Mouse (Mus musculus) kidney, embryonic 14.5 days (tissue): ENCODE data around the gene Xrra1. TPM values are rescaled to one million over a fixed set of nuclear protein-coding genes. Genes with fewer than 3 reads are reported as not detected.
"Not testable (repeated sequence)": the region's sequence is repeated elsewhere in the genome, so short reads cannot be mapped to it uniquely, and the experiment has no call there.

Experiments used
- ATAC-seq: fragments of 200-750 bp; cut with Nextera tagmentation; 2 replicates; pipeline ENCODE4 v1.8.0; 2017; ENCODE audit warnings: moderate number of reproducible peaks, mild to moderate bottlenecking, moderate TSS enrichment, moderate library complexity; ENCODE audit not compliant: low FRiP score, low TSS enrichment
- H3K27ac ChIP-seq: fragments of 300-500 bp; sonication (generic); 2 replicates; pipeline ENCODE4 v1.5.1; 2014; ENCODE audit warnings: low read depth, mild to moderate bottlenecking, low read length, moderate library complexity, mixed read lengths
- H3K27me3 ChIP-seq: fragments of 300-500 bp; sonication (generic); 2 replicates; pipeline ENCODE4 v1.6.1; 2014; ENCODE audit warnings: mild to moderate bottlenecking, low read length; ENCODE audit not compliant: control insufficient read depth, insufficient read depth
- H3K36me3 ChIP-seq: fragments of 300-500 bp; sonication (generic); 2 replicates; pipeline ENCODE4 v1.6.1; 2014; ENCODE audit warnings: low read length, mixed read lengths; ENCODE audit not compliant: control insufficient read depth, insufficient read depth
- H3K4me1 ChIP-seq: fragments of 300-500 bp; sonication (generic); 2 replicates; pipeline ENCODE4 v1.6.1; 2014; ENCODE audit warnings: low read length, mixed read lengths; ENCODE audit not compliant: control insufficient read depth, insufficient read depth
- H3K4me2 ChIP-seq: fragments of 300-500 bp; sonication (generic); replicated peaks from 2 replicates; pipeline ENCODE4 v1.6.1; 2014; ENCODE audit warnings: low read depth, mild to moderate bottlenecking, low read length
- H3K4me3 ChIP-seq: fragments of 300-500 bp; sonication (generic); 2 replicates; pipeline ENCODE4 v1.5.1; 2014; ENCODE audit warnings: mild to moderate bottlenecking, low read length
- H3K9ac ChIP-seq: fragments of 300-500 bp; sonication (generic); 2 replicates; pipeline ENCODE4 v1.6.1; 2014; ENCODE audit warnings: low read depth, mild to moderate bottlenecking, low read length, moderate library complexity
- H3K9me3 ChIP-seq: fragments of 300-500 bp; sonication (generic); 2 replicates; pipeline ENCODE4 v1.6.1; 2016; ENCODE audit warnings: low read length; ENCODE audit not compliant: control insufficient read depth
- WGBS: fragments of 180-500 bp; shearing (Covaris S2); extraction: QIAGEN DNeasy Blood & Tissue Kit; methylation state at CpG from one replicate; pipeline ENCODE4 v1.1.7; 2014; 5-methylcytosine and 5-hydroxymethylcytosine counted together
- polyA plus RNA-seq: library from polyadenylated mRNA; unstranded; fragments of >200 nt; fragmentation: Nextera tagmentation; extraction: Ambion mirVana; gene quantifications from 2 replicates; pipeline ENCODE4 v1.2.1, GENCODE M21; 2014

Xrra1 gene
- polyA plus RNA-seq = 0.43 and 0.47 TPM in 2 replicates

- Histone ChIP-seq H3K36me3 (peaks cover 11% of the 10 kb centered on the region; the same call in 1 of the 2 replicates), H3K27me3 (no peaks in the 10 kb centered on the region), H3K9ac (peak within 1 kb of the TSS; percentile 90), H3K4me3 (peak within 1 kb of the TSS; percentile 90), H3K4me1 (peaks cover 14% of the 10 kb centered on the region), H3K27ac (peak within 1 kb of the TSS; percentile 44; the same call in 1 of the 2 replicates), H3K4me2 (peak within 1 kb of the TSS; percentile 93), H3K9me3 (no peaks in the 10 kb centered on the region)
- peak; percentile 99 for ATAC-seq
- under 1% methylated on average over 42 of the region's 42 CpGs for WGBS
These were observed at the start of gene Xrra1 for GRCm38 (mm10) chr7:99858813-99859585. Gene Xrra1, plus strand, starts transcription at chr7:99859116.

- H3K27me3 ChIP-seq = no peaks in the 10 kb centered on the region
- H3K27ac ChIP-seq = no peak overlapping the region
- no peak overlapping the region for H3K4me3 ChIP-seq
- H3K4me1 ChIP-seq = no peaks in the 10 kb centered on the region
- ATAC-seq = no peak
- 83% methylated on average over 2 of the region's 2 CpGs for WGBS
- peaks cover 5% of the 10 kb centered on the region; the same call in 1 of the 2 replicates for H3K36me3 ChIP-seq
- H3K9ac ChIP-seq = no peak overlapping the region
- H3K9me3 ChIP-seq = no peaks in the 10 kb centered on the region
- no peak overlapping the region for H3K4me2 ChIP-seq
These were observed 48.1 kb upstream of the Xrra1 start for GRCm38 (mm10) chr7:99810814-99811213.

- Histone ChIP-seq H3K4me3 (no peak overlapping the region), H3K4me2 (no peak overlapping the region), H3K9ac (no peak overlapping the region), H3K36me3 (peaks cover 5% of the 10 kb centered on the region; the same call in 1 of the 2 replicates), H3K4me1 (no peaks in the 10 kb centered on the region), H3K27me3 (no peaks in the 10 kb centered on the region), H3K9me3 (no peaks in the 10 kb centered on the region), H3K27ac (no peak overlapping the region)
- WGBS = 81% methylated on average over 4 of the region's 4 CpGs
- no peak for ATAC-seq
These were observed 47.3 kb upstream of the Xrra1 start for GRCm38 (mm10) chr7:99811661-99812060.

GRCm38 (mm10) chr7:99813394-99813793 is 45.5 kb upstream of the Xrra1 start:
- no peaks in the 10 kb centered on the region for H3K27me3 ChIP-seq
- no peak overlapping the region for H3K4me2 ChIP-seq
- H3K9me3 ChIP-seq = no peaks in the 10 kb centered on the region
- H3K4me1 ChIP-seq = no peaks in the 10 kb centered on the region
- 92% methylated on average over 11 of the region's 11 CpGs for WGBS
- no peak overlapping the region for H3K9ac ChIP-seq
- no peak overlapping the region for H3K4me3 ChIP-seq
- ATAC-seq = no peak
- H3K36me3 ChIP-seq = peaks cover 5% of the 10 kb centered on the region; the same call in 1 of the 2 replicates
- H3K27ac ChIP-seq = no peak overlapping the region

- H3K36me3 ChIP-seq, H3K27ac ChIP-seq, ATAC-seq, H3K4me1 ChIP-seq, H3K4me3 ChIP-seq, H3K27me3 ChIP-seq, H3K9me3 ChIP-seq, H3K9ac ChIP-seq: not testable (repeated sequence)
- peak overlapping the region; percentile 19; the same call in 1 of the 2 replicates for H3K4me2 ChIP-seq
- WGBS = 6% methylated on average over 9 of the region's 9 CpGs
These were observed 40.7 kb upstream of the Xrra1 start for GRCm38 (mm10) chr7:99818181-99818725.

- Histone ChIP-seq H3K9ac (no peak overlapping the region), H3K27me3 (no peaks in the 10 kb centered on the region), H3K36me3 (no peaks in the 10 kb centered on the region), H3K4me2 (no peak overlapping the region), H3K4me3 (no peak overlapping the region), H3K27ac (no peak overlapping the region), H3K4me1 (no peaks in the 10 kb centered on the region), H3K9me3 (no peaks in the 10 kb centered on the region)
- 80% methylated on average over 2 of the region's 2 CpGs for WGBS
- ATAC-seq = no peak
These were observed 37.0 kb upstream of the Xrra1 start for GRCm38 (mm10) chr7:99821953-99822352.

- ATAC-seq = no peak
- H3K9ac ChIP-seq = no peak overlapping the region
- no peaks in the 10 kb centered on the region for H3K36me3 ChIP-seq
- H3K4me2 ChIP-seq = no peak overlapping the region
- no peak overlapping the region for H3K27ac ChIP-seq
- H3K27me3 ChIP-seq = no peaks in the 10 kb centered on the region
- no peak overlapping the region for H3K4me3 ChIP-seq
- WGBS = 66% methylated on average over 5 of the region's 5 CpGs
- H3K4me1 ChIP-seq = no peaks in the 10 kb centered on the region
- no peaks in the 10 kb centered on the region for H3K9me3 ChIP-seq
These were observed 36.5 kb upstream of the Xrra1 start for GRCm38 (mm10) chr7:99822426-99822825.

- Histone ChIP-seq H3K9me3 (no peaks in the 10 kb centered on the region), H3K27me3 (no peaks in the 10 kb centered on the region), H3K4me1 (no peaks in the 10 kb centered on the region), H3K9ac (no peak overlapping the region), H3K27ac (no peak overlapping the region), H3K4me3 (no peak overlapping the region), H3K36me3 (no peaks in the 10 kb centered on the region), H3K4me2 (no peak overlapping the region)
- no peak for ATAC-seq
- 91% methylated on average over 10 of the region's 10 CpGs for WGBS
These were observed 35.8 kb upstream of the Xrra1 start for GRCm38 (mm10) chr7:99823045-99823663.
